Mouse (Mus musculus): ENCODE measurements around the gene Poldip2.

DNA sequence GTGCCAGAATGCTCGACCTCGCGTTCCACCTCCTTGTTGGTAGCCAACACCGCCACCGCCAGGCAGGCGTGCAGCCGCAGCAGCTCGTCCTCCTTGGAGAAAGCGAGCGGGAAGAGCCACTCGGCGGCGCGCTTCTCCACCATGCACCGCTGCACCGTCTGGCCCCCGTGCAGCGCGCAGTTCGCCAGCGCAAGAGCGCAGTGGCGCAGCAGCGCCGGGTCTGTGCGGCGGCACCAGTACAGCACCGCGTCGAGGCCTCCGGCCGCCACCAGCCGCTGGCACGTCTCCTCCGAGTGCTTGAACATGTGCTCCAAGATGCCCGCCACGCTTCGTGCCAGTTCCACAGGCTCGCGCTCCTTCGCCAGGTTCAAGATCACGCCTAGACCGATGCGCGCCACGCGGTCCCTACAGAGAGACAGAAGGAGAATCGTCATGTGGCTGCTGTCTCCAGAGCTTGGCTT lies 21.2 kb upstream of the Poldip2 start:
- no peak for TF ChIP-seq POLR2A (IDR thresholded peaks at IDR 0.05; ENCODE audit: insufficient read depth, low read length)
- TF ChIP-seq CTCF (IDR thresholded peaks at IDR 0.05; ENCODE audit: low read depth, low read length) = peak; percentile 63
- 0 out of 2 replicates have a peak, but pooled peaks have one; percentile 52 for TF ChIP-seq EP300 (IDR thresholded peaks at IDR 0.05; ENCODE audit: insufficient read depth, low read depth, low read length)

Measured in ES-Bruce4 (cell line).